Mouse (Mus musculus) embryonic facial prominence, embryonic 10.5 days (tissue): Measurements from ENCODE around the gene Agap1. TPM values are rescaled to one million over a fixed set of nuclear protein-coding genes. Genes with fewer than 3 reads are reported as not detected.

Experiments used
- DNase-seq: peaks from one replicate; pipeline ENCODE4 v3.0.0-alpha.2; 2017; ENCODE audit warnings: low spot score
- H3K27ac ChIP-seq: fragments of 300-500 bp; sonication (generic); replicated peaks from 2 replicates; pipeline ENCODE4 v1.5.1; 2016; ENCODE audit warnings: mild to moderate bottlenecking
- H3K27me3 ChIP-seq: fragments of 300-500 bp; sonication (generic); replicated peaks from 2 replicates; pipeline ENCODE4 v1.6.1; 2016; ENCODE audit warnings: low read depth, mild to moderate bottlenecking; ENCODE audit not compliant: poor library complexity, severe bottlenecking
- H3K36me3 ChIP-seq: fragments of 300-500 bp; sonication (generic); replicated peaks from 2 replicates; pipeline ENCODE4 v1.6.1; 2016; ENCODE audit warnings: mild to moderate bottlenecking, moderate library complexity
- H3K4me1 ChIP-seq: fragments of 300-500 bp; sonication (generic); 2 replicates; pipeline ENCODE4 v1.6.1; 2016
- H3K4me3 ChIP-seq: fragments of 300-500 bp; sonication (generic); 2 replicates; pipeline ENCODE4 v1.5.1; 2016; ENCODE audit warnings: mild to moderate bottlenecking, moderate library complexity
- H3K9me3 ChIP-seq: fragments of 300-500 bp; sonication (generic); 2 replicates; pipeline ENCODE4 v1.6.1; 2016; ENCODE audit warnings: mild to moderate bottlenecking
- WGBS: fragments of 180-500 bp; shearing (Covaris S2); methylation state at CpG from one replicate; pipeline ENCODE4 v1.1.7; 2016; 5-methylcytosine and 5-hydroxymethylcytosine counted together
- polyA plus RNA-seq: library from polyadenylated mRNA; unstranded; fragments of >200 nt; fragmentation: Nextera tagmentation; extraction: Ambion mirVana; gene quantifications from 2 replicates; pipeline ENCODE4 v1.2.1, GENCODE M21; 2016

Agap1 gene
- polyA plus RNA-seq, 1 experiment from 2014 or later, result 13.6 TPM

GRCm38 (mm10) chr1:89680673-89681072, 226.1 kb downstream of the Agap1 start:
- Histone ChIP-seq H3K4me3 (no peak overlapping the region), H3K4me1 (peaks cover 3% of the 10 kb centered on the region; the same call in 1 of the 2 replicates), H3K36me3 (peaks cover 54% of the 10 kb centered on the region), H3K27me3 (no peaks in the 10 kb centered on the region), H3K9me3 (no peaks in the 10 kb centered on the region; the same call in 1 of the 2 replicates), H3K27ac (no peak overlapping the region)
- no peak for DNase-seq
- 86% methylated on average over 7 of the region's 7 CpGs for WGBS

GRCm38 (mm10) chr1:89688914-89689313, 234.3 kb downstream of the Agap1 start:
- WGBS, result 77% methylated on average over 10 of the region's 10 CpGs
- no peak overlapping the region for H3K4me3 ChIP-seq
- no peak overlapping the region for H3K27ac ChIP-seq
- no peaks in the 10 kb centered on the region; the same call in 1 of the 2 replicates for H3K9me3 ChIP-seq
- H3K36me3 ChIP-seq, result peaks cover 52% of the 10 kb centered on the region
- peaks cover 53% of the 10 kb centered on the region for H3K4me1 ChIP-seq
- H3K27me3 ChIP-seq, result no peaks in the 10 kb centered on the region
- DNase-seq, result no peak

DNA sequence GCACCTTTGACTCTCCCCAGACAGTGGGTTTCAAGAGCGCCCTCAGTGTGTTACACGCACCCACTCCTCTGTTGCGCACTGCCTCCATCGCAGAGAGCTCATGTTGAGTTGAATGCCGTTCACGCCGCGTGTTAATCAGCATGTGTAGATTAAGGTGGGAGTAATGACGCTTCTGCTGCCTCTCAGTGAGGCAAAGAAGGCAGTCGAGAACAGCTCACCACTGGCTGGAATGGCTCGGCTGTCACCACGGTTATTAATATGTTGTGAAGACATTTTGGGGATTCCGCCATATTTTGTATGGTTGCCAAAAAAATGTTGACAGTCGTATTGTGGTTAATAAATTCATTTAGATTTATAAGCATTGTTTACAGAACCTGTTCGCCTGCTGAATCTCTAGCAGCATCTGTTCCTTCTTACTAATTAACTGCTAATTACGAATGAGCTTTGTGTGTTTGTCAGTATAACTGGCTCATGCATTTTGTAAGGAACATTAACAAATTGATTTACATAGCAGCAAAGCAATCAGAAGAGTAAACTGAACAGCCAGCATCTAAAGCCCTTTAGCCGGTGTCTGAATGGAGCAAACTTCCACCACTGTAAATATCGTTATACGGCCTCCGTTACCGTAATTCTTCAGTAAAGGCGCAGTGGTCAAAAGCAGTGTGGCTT, 235.1 kb downstream of the Agap1 start:
- DNase-seq, result no peak
- Histone ChIP-seq H3K27me3 (no peaks in the 10 kb centered on the region), H3K9me3 (no peaks in the 10 kb centered on the region; the same call in 1 of the 2 replicates), H3K36me3 (peaks cover 44% of the 10 kb centered on the region), H3K4me3 (no peak overlapping the region), H3K4me1 (peaks cover 53% of the 10 kb centered on the region), H3K27ac (no peak overlapping the region)
- 93% methylated on average over 22 of the region's 22 CpGs for WGBS

- no peaks in the 10 kb centered on the region for H3K9me3 ChIP-seq
- H3K4me3 ChIP-seq, result no peak overlapping the region
- peaks cover 37% of the 10 kb centered on the region for H3K36me3 ChIP-seq
- peaks cover 53% of the 10 kb centered on the region for H3K4me1 ChIP-seq
- no peak overlapping the region for H3K27ac ChIP-seq
- no peak for DNase-seq
- H3K27me3 ChIP-seq, result no peaks in the 10 kb centered on the region
- WGBS, result 64% methylated on average over 1 of the region's 1 CpGs
Measured at GRCm38 (mm10) chr1:89691096-89691495, 236.5 kb downstream of the Agap1 start.

- H3K9me3 ChIP-seq, result no peaks in the 10 kb centered on the region
- H3K27me3 ChIP-seq, result no peaks in the 10 kb centered on the region
- peaks cover 46% of the 10 kb centered on the region for H3K4me1 ChIP-seq
- H3K27ac ChIP-seq, result no peak overlapping the region
- no peak for DNase-seq
- H3K4me3 ChIP-seq, result no peak overlapping the region
- peaks cover 30% of the 10 kb centered on the region for H3K36me3 ChIP-seq
- 87% methylated on average over 12 of the region's 12 CpGs for WGBS
Measured at GRCm38 (mm10) chr1:89692420-89692819, 237.8 kb downstream of the Agap1 start.

- Histone ChIP-seq H3K9me3 (no peaks in the 10 kb centered on the region), H3K4me3 (no peak overlapping the region), H3K36me3 (peaks cover 14% of the 10 kb centered on the region; the same call in 1 of the 2 replicates), H3K27me3 (no peaks in the 10 kb centered on the region), H3K27ac (no peak overlapping the region), H3K4me1 (peaks cover 27% of the 10 kb centered on the region)
- WGBS, result 92% methylated on average over 5 of the region's 5 CpGs
- DNase-seq, result no peak
Measured at GRCm38 (mm10) chr1:89694916-89695315, 240.3 kb downstream of the Agap1 start.

- WGBS, result 83% methylated on average over 2 of the region's 2 CpGs
- peaks cover 17% of the 10 kb centered on the region; the same call in 1 of the 2 replicates for H3K27me3 ChIP-seq
- H3K9me3 ChIP-seq, result no peaks in the 10 kb centered on the region
- DNase-seq, result no peak
- peaks cover 31% of the 10 kb centered on the region for H3K36me3 ChIP-seq
- no peak overlapping the region for H3K27ac ChIP-seq
- H3K4me1 ChIP-seq, result peaks cover 21% of the 10 kb centered on the region
- no peak overlapping the region for H3K4me3 ChIP-seq
Measured at GRCm38 (mm10) chr1:89697241-89697640, 242.6 kb downstream of the Agap1 start.

DNA sequence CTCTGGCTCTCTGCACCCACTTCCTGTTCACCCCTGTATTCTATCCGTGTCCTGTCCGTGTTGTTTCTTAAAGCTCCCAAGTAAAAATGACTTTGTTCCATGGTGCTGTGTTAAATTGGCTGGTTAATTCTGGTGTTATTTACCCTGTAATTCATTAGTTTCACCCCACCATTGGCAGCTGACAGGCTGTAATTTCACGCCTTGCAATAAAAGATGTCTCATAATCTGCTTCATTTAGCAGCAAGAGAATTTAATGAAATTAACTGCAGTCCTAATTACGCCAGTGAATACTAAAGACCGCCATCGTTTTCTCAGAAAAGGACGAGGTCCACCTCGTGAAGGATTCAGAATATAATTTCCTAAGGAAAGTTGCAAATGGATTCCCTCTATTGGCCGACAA, 245.6 kb downstream of the Agap1 start:
- Histone ChIP-seq H3K27me3 (peaks cover 23% of the 10 kb centered on the region), H3K27ac (no peak overlapping the region), H3K4me1 (peaks cover 42% of the 10 kb centered on the region), H3K9me3 (no peaks in the 10 kb centered on the region), H3K36me3 (peaks cover 26% of the 10 kb centered on the region), H3K4me3 (no peak overlapping the region)
- DNase-seq, result no peak
- WGBS, result 85% methylated on average over 9 of the region's 9 CpGs

- Histone ChIP-seq H3K27ac (no peak overlapping the region), H3K4me1 (peaks cover 53% of the 10 kb centered on the region), H3K4me3 (no peak overlapping the region), H3K9me3 (no peaks in the 10 kb centered on the region), H3K27me3 (peaks cover 31% of the 10 kb centered on the region), H3K36me3 (peaks cover 19% of the 10 kb centered on the region)
- no peak for DNase-seq
- 83% methylated on average over 5 of the region's 5 CpGs for WGBS
Measured at GRCm38 (mm10) chr1:89701162-89701730, 246.6 kb downstream of the Agap1 start.

GRCm38 (mm10) chr1:89703294-89703693, 248.7 kb downstream of the Agap1 start:
- 18% methylated on average over 13 of the region's 13 CpGs for WGBS
- Histone ChIP-seq H3K36me3 (peaks cover 22% of the 10 kb centered on the region), H3K4me3 (no peak overlapping the region), H3K4me1 (peaks cover 66% of the 10 kb centered on the region), H3K9me3 (no peaks in the 10 kb centered on the region), H3K27me3 (peaks cover 32% of the 10 kb centered on the region), H3K27ac (no peak overlapping the region)
- DNase-seq, result no peak

DNA sequence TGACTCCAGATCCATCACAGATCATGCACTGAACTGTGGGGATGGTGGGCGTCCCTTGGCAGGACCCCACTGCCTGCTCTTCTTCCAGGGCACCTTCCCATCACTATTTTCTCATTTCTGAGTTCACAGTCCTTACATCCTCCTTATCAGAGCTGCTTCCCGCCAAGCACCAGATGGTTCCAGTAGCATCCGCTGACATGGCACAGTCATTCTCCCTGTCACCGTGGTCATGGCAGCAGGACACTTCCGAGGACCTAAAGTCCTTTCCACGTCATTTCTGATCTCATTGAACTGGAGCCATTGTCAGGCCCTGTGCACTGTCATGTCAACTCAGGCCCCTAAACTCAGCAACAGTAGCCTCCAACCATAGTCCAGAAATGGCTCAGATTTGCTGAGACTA, 251.1 kb downstream of the Agap1 start:
- no peak for DNase-seq
- no peak overlapping the region for H3K27ac ChIP-seq
- no peak overlapping the region for H3K4me3 ChIP-seq
- WGBS, result 91% methylated on average over 6 of the region's 6 CpGs
- H3K36me3 ChIP-seq, result peaks cover 25% of the 10 kb centered on the region
- no peaks in the 10 kb centered on the region for H3K9me3 ChIP-seq
- peaks cover 86% of the 10 kb centered on the region for H3K4me1 ChIP-seq
- H3K27me3 ChIP-seq, result peaks cover 30% of the 10 kb centered on the region

- H3K9me3 ChIP-seq, result no peaks in the 10 kb centered on the region
- peaks cover 80% of the 10 kb centered on the region for H3K4me1 ChIP-seq
- DNase-seq, result no peak
- peaks cover 18% of the 10 kb centered on the region for H3K27me3 ChIP-seq
- no peak overlapping the region for H3K4me3 ChIP-seq
- H3K27ac ChIP-seq, result no peak overlapping the region
- WGBS, result 79% methylated on average over 2 of the region's 2 CpGs
- peaks cover 17% of the 10 kb centered on the region for H3K36me3 ChIP-seq
Measured at GRCm38 (mm10) chr1:89706862-89707261, 252.3 kb downstream of the Agap1 start.
